Mouse (Mus musculus) frontal cortex, postnatal 14 days (tissue): ENCODE data around the gene Gm21425.
"Not testable (repeated sequence)": the region's sequence is repeated elsewhere in the genome, so short reads cannot be mapped to it uniquely, and the experiment has no call there.

Experiments
- DNase-seq, 2 experiments: peaks; one replicate each; pipeline ENCODE4 v3.0.0; 2022; ENCODE audit warnings: low spot score in 2 of 2

Gene Gm21425

GRCm38 (mm10) chrY:13161668-13162067, at the start of gene Gm21425:
Gene Gm21425, plus strand, starts transcription at chrY:13161968.
- DNase-seq = not testable (repeated sequence)

DNA sequence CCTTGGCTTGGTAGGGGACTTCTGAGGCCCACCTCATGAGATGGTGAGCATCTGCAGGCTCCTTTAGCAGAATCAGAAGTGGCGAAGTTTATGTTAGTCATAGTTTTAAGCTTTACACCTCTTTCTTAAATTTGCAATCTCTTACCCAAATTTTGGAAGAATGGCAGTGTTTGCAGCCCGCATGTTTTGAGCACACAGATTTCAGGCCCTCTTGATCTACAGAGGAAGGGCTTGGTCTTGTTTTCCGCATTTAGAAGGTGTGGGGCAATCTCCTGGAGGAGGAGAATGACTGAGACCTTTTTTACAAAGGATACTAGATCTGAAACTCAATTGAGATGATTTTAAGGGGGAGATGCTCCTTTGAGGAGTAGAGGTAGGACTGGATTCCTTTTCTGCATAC, 28.4 kb upstream of the Gm21425 start, which contains the start of gene Gm21891:
Gene Gm21891, minus strand, starts transcription at position 101 of the 400 bp plus-strand sequence.
- not testable (repeated sequence) for DNase-seq
